Mouse (Mus musculus): ENCODE data around the gene Foxn3.
A peak's percentile ranks its signal among the peaks of the same experiment; 100 is the strongest.

The Foxn3 gene

DNA sequence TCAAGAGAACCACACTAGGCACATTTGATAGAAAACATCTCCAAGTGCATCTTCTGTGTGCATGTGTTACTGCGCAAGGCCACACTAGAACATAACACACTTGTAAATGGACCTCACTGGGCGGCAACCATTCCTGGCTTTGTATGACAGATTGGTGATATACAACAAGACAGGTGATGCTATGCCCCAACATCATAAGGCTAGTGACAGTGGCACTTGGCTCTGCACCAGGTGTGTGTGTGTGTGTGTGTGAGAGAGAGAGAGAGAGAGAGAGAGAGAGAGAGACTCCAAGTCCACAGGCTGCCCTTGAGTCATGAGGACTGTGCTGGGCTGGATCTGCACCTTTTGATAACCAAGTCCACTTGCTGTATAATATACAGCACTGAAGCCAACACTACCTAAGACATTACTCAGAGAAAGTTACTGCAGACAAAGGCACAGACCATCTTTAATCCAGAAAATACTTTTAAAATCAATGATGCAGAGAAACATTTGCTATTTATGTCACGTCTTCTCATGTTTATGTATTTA, 242.4 kb downstream of the Foxn3 start:
- no peak for DNase-seq

DNA sequence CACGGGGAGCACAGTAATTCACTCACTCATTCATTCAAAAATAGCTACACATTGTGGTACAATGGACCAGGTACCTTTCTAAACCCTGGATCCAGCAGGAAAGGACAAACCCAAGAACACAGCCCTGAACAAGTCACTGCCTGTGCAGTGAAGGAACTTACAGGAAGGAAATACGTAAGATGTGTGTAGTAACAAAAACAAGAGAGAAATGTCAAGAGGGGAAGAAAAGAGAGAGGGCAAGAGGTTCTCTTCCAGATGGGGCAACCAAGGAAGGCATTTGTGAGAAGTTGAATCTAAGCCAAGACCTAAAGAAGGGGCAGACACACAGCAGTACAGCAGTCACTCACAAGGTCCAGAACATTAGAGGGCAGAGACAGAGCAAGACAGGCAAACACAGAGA, 243.5 kb downstream of the Foxn3 start:
- no peak for DNase-seq

DNA sequence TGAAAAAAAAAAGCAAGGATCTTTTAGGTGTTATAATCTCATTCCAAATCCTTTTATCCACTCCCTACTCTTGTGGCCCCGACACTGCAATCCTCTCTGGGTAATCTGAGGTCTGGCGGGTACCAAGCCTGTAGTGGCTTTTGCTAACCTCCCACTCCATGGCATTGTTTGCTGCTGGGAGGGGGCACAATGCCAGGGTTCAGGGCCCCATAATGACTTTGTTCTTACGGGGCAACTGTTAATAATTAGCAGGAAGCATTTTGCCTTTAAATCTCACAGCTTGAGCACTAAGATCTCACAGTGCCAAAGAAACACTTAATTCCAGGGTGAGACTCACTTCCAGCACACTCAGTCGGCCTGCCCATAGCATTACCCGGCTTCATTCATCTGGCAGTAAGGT, 244.2 kb downstream of the Foxn3 start:
- peak in 1 of 2 experiments; percentile 45 for DNase-seq

GRCm38 (mm10) chr12:99315931-99316330, 247.5 kb downstream of the Foxn3 start:
- no peak for DNase-seq

DNA sequence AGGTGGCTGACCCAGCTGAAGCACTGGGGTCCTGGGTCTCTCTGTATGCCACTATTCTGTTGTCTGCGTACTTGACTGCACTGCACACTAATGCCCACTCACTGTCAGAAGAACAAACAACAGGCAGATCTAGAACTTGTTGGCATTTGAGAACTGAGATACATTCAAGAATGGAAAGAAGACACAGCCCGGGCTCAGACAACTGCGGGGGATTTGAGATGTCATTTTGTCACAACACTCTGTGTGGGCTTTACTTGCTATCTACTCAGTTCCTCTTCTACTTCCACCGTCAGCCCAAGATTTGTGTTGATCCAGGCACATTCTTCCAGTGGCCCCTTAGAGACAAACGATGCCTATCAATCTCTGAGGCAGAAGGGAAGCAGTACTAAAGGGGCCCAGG, 248.6 kb downstream of the Foxn3 start:
- no peak for DNase-seq

DNA sequence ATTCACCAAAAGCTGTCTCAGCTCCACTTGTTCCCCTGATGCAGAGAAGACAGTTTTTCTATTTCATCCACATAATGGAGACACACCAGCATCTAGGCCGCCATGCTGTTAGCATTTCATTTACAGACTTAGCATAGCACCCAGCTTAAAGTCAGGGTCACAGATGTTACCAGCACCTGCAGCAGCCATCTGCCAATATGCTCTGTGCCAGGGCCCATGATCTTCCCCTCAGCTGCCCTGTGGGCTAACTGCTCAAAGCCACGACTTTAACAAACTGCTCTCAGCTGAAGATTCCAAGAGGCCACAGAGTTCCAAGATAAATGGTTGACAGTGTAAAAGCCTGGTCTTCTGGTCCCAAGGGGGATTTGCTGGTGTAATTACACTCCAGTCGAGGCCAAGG, 252.1 kb downstream of the Foxn3 start:
- DNase-seq = no peak

- DNase-seq = no peak
Observed at GRCm38 (mm10) chr12:99309937-99310336, 253.4 kb downstream of the Foxn3 start.

DNA sequence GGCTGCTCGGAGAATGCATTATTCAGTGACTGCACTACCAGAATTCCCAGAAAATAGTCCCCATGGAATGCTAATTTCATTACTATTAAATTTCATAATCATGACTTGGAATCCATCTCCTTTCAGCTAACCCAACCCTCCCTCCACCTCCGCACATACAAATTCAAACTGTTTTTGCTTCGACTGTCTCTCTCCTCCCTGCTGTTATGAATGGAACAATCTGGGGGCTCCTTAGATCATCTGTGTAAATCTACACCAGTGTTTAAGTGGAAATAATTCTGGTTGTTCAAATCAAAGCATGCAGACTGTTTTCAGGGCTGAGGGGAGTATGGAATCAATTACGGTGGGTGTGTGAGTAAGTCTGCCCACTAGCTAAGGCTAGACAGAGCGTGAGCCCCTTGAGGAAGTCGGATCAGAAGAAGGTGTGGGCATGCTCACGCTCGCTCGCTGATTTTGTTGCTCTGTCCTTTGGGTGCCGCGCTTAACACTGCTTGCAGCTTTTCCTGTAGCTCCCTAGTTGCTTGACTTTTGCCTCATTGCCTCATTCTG, 254.8 kb downstream of the Foxn3 start:
- no peak for DNase-seq

DNA sequence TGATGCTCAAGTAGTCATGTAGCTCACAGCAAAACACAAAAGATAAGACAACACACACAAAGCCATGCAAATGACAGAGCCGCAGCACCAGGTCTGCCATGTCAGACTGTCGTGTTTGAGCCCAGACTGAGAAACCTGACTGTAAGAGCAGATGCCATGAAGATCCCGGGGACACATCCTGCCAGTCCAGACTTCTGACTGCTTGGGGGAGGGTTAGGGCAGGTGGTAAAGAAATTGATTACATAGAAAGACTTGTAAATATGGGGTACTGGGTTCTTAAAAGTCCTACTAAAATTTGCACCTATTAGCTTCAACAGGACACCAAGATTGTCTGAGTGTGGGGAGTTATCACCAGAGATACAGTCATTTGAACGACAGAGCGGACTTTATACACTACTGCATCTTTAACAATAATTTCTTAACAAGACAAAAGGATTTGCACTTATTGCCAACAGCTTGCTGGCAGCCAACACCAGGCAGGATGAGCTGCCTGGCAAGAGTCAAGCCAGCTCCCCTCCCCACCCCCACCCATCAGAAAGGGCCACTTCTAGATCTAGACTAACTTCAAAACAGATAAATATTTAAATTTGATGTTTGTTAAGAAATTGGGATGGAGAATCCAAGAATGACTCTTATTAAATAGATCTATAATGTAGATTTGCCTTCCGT, 256.7 kb downstream of the Foxn3 start:
- no peak for DNase-seq

- DNase-seq = no peak
Observed at GRCm38 (mm10) chr12:99305784-99306535, 257.4 kb downstream of the Foxn3 start.

GRCm38 (mm10) chr12:99305324-99305723, 258.1 kb downstream of the Foxn3 start:
- DNase-seq = no peak

DNA sequence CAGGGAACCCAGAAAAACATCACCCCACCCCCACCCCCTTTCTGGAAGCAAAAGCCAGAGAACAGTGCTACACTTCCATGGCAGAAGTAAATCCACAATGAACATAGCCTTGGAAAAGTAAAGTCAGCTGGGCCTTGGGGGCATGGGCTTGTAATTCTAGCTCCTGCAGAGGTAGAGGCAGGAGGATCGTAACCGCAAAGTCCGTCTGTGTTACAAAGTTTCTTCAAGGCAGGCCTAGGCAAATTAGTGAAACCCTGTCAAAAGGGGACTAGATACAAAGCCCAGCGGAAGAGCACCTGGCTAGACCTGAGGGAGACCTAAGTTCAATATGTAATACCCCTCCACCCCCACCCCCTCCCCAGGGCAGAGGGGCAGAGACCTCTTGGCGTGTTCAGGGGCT, 259.3 kb downstream of the Foxn3 start:
- no peak for DNase-seq

DNA sequence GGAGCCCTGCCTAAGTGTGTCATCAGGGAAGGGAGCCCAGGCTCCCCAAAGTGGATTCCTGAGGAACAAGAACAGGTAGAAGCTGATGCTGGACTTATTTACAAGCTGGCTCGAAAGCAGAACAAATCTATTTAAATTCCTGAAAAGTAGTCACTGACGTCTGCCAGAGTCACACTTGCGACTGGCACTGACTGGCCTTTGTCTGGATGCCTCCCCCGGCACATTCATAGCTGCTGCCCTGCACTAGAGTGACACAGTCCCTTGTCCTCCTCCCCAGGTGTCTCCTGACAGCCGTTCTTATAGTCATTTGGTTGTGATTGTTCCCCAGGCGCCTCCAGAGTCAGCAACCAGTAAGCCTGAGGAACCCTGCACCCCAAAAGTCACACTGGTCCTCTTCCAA, 259.8 kb downstream of the Foxn3 start:
- no peak for DNase-seq

- DNase-seq = no peak
Observed at GRCm38 (mm10) chr12:99299900-99300299, 263.5 kb downstream of the Foxn3 start.

DNA sequence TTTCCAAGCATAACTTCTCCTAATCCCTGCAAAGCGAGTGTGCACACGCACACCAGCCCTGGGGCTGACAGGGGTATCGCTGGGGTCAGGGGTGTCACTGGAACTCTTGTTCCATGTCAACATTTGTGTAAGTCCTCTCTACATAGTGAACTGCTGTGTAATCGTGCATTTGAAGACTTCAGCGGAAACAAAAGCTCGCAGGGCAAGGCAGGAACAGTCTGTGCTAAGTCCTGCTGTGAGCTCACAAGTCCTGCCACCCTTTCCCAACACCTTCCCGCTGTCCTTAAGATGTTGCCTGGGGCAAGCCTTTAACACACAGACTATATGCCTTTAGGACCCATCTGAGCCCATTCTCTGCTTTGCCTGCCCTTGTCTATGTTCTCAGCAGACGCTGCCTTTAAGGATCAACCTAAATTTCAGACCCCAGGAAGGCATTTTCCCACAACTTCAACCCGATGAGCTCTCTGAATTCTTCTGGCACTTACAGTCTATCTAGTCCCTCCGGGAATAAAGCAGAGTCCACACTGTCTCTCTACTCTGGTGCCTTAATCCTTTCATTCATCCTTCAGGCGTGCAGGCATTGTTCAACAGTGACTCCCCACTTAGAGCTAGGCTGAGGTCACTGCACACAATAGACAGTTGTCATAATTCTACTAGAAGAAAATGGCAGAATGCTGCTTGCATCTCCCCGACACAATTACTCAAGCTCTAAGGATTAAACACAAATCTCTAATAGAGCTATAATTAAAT, 264.4 kb downstream of the Foxn3 start:
- DNase-seq = no peak

DNA sequence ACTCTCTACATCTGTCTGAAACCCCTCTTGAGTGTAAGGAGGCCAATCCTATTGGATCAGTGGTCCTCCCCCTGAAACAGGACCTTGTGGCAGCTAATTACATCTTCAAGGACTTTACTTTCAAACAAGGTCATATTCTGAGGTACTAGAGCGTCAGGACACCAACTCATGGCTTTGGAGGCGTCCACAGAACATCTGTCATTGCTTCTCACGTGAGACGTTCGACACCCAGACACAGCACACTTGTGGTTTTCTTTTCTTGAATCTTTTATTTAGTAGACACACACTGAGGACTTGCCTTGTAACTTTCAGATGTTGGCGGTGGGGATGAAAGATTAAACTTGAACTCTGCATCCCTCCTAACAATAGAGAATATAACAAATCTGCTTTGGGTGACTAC, 265.1 kb downstream of the Foxn3 start:
- no peak for DNase-seq

- DNase-seq = no peak
Observed at GRCm38 (mm10) chr12:99297792-99298191, 265.6 kb downstream of the Foxn3 start.

GRCm38 (mm10) chr12:99293532-99293931, 269.9 kb downstream of the Foxn3 start:
- DNase-seq = no peak

DNA sequence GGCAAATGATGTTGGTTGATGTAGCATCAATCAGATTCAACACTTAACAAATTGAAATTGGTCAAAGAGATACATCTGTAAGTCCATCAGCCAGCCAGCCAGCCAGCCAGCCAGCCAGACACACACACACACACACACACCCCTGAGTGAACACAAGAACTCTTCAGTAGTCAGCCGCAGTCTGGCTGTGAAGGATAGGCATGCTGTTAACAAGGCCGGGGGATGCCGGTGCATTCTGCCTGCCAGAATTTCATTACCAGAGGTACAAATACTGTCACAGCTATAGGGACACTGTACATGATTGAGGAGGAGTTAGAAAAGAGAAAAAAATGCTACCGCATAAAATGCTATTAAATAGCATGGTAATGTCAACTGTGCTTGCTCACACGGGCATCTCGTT, 271.2 kb downstream of the Foxn3 start:
- no peak for DNase-seq

DNA sequence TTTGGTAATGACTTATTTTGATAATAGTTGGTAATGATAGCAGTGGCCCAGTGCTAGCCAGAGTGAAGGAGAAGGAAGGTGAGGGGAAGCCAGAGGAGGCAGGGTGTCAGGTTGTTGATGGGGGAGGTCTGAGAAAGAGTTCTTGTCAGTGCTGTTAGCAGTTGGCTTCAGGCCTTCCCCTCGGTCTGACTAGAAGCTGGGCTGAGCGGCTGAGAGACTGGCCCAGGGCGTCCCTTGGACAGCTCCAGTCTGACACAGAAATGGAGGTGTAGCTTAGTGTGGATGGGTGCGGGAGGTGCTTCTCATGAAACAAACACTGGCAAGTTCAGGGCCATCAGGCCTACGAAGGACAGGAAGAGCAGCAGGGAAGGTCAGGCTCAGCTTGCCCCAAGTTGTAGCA, 276.3 kb downstream of the Foxn3 start:
- DNase-seq = no peak

DNA sequence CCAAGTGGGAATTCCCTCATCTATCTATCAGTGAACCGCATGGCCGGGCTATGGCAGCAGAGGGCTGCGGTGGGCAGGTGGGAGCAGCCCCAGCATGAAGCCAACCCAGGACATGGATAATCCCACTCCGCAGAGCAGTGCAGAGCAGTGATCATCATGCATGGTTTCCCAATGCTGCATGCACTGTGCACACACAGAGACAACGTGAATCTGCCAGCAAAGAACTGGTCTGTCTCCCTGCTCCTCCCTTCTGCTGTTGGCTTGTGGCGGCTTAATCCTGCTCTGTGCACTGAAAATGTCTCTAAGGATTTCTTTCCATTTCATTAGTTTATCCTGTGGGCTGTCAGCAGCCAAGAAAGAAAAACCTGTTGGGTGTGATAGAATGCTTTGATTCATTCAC, 276.7 kb downstream of the Foxn3 start:
- no peak for DNase-seq

DNA sequence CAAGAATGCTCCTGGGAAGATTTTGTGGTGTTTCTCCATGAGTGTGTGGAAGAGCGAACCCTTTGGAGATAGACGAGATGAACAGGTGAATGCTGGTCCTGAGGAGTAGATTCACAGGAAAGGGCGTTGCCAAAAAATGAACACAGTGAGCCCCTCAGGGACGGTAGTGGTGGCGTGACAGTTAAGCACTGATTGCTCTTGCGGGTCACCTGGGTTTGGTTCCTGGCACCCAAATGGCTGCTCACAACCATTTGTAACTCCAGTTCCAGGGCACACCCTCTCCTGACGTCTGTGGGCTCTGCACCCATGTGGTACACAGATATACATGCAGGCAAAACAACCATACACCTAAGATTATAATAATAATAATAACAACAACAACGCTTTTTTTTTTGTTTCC, 277.7 kb downstream of the Foxn3 start:
- no peak for DNase-seq

GRCm38 (mm10) chr12:99285199-99285598, 278.2 kb downstream of the Foxn3 start:
- no peak for DNase-seq

Data from lung, postnatal 4 days (tissue).